Mouse (Mus musculus): ENCODE results near the gene Sox10.

The Sox10 gene

DNA sequence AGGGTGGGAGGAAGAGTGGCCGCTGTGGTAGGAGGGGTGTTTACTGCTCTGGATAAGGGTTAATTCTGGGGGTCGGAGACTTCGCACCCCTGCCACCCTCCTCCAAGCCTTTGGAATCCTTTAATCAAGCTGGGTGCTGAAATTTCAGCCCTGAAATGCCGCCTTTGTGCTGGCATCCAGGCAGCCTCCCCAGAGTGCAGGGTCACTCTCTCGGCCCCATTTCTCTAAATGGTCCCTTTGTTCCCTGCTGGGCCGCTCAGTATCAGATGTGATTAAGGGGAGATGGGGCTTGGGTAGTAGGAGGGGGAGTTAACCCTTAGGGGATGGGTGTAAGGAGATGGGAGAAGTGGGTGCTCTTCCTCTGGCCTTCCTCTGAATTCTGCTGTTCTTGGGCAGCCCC lies 12.3 kb downstream of the Sox10 start:
- DNase-seq: no peak

DNA sequence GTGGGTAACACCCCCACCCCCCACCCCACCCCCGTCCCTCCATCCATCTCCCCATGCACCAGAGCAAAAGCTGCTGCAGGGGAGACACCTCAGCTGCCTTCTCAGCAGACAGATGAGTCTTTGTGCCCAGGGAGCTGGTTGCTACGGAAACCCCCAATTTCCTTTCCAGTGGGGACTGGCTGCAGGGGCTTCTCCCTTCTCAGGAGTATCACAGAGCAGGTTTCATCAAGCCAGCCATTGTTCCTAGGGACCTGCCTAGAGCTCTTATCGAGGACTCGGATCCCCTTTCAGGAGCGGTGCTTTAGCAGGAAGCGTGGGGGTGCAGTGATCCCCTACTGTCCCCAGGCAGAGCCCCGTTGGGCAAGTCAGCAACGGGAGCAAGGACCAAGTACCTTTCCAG lies 13.2 kb downstream of the Sox10 start:
- DNase-seq: no peak

DNA sequence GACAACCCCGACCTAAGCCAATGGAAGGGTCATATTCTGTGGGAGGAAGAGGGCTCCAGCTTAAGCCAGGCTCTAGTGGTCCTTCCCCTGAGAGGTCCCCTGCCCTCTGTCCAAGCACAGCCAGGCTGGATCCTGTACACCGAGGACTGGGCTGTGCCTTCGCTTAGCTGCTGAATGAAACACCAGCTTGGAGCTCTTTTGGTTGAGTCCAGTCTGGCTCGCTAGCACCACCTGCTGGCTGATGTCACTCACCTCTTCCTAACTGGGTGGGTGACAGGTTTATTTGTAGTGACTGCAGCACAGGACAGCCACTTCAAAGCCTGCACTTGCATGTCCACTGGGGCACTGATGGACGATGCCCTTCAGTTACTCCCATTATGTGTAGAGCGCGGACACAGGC lies 16.5 kb downstream of the Sox10 start:
- peak; percentile 87 to 92 for DNase-seq

DNA sequence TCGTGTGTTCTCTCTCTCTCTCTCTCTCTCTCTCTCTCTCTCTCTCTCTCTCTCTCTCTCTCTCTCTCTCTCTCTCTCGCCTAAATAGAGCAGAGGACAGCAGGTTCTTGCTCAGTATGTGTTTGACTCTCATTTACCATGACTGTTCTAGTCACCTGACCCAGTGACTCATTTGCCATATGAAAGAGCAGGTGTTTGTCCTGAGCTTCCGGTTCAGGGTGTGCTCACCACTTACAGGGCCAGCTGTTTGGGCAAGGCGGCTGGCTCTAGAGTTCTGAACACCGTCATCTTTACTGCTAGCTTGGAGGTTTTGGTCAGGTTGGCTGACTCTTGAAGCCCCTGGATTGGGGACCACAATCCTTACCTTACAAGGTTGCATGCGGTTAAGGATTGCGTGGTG lies 19.5 kb downstream of the Sox10 start:
- no peak for DNase-seq

DNA sequence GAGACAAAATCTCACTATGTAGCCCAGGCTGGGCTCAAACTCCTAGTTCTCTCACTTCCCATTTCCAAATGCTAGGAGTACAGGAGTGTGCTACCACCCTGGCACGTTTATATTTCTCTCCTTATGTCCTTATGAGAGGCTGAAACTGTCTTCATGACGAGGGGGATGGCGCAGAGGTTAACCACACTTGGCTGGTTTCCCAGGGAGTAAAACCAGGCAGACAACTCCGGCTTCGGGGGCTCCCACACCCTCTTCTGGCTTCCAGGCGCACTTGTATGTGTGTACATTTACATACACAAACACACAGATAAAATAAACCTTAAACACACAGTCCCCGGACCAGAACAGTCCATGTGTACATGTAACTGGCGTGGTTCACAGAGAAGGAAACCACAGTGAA lies 21.0 kb downstream of the Sox10 start:
- DNase-seq: no peak

DNA sequence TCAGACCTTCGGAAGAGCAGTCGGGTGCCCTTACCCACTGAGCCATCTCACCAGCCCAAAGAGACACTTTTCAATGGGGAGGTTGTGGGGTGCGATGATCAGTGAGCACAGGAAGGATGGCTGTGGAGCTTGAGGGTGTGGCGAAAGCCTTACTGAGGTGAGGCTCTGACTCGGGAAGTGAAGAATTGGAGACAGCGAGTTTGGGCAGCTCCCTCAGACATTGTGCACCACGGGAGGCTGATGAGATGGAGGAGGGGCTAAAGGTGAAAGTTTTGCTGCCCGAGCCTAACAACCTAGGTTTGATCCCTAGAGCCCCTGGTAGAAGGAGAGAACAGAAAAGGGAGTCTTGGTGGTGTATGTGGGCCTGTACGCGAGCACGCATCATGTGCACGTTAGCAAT lies 21.7 kb downstream of the Sox10 start:
- DNase-seq: no peak

DNA sequence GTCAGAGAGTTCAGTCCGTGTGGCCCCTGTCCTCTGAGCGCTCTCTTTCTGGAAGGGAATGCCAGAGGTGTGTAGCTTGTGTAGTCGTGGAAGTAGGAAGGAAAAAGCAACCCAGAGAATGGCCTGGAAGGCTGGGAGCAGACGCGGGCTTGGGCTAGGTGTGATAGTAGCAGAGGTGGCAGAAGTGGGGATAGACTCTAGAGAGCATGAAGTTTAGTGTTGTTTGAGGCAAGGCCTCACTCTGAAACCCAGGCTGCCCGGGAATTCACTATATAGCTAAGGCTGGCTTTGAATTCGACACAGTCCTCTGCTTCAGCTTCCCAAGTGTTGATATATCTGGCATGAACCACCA lies 23.5 kb downstream of the Sox10 start:
- no peak for DNase-seq

DNA sequence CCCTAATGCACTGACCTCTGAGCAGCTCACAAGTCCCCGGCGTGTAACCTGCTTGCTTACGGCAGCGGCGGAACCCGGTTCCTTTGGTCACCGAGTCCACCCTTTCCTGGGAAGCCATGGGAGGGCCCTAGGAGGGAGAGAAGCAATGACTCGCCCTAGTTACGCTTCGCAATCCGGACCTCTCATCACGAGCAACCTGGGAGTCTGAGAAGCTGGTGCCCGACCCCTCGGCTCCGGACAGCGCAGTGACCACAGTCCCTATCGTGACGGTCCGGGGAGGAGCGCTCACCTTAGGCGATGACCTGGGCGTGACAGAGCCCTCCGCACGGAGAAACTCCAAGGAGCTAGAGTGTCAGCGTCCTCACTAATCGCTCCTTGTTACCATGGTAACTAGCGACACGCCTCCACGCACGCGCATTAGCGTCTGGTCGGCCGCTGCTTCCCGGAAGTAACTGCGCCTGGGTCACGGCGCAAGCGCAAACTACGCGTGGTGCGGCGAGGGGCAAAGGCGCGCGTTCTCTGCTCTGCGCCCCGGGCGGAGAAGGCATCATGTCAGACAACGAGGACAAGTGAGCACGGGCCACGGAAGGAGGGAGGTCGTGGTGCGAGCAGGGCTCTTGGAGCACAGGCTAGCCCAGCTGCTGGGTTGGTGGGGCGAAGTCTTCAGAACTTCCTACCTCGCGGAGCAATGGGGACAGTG lies 24.0 kb downstream of the Sox10 start, which contains the start of the genes Polr2f and 1700088E04Rik:
Gene Polr2f, plus strand, starts transcription at position 144 of the 700 bp plus-strand sequence.
Gene 1700088E04Rik, minus strand, starts transcription at position 388 of the 700 bp plus-strand sequence.
- DNase-seq: peak; percentile 94 to 97

DNA sequence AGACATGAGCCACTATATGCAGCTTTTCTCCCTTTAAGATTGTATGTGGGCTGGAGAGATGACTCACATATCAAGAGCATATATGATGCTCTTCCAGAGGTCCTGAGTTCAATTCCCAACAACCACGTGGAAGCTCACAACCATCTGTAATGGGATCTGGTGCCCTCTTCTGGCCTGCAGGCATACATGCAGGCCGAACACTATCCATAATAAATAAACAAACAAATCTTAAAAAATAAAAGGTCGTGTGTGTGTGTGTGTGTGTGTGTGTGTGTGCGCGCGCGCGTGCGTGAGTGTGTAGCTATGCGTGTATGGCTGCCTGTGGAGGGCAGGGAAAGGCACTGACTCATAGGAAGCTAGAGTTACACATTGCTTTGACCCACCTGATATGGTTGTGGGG lies 25.4 kb downstream of the Sox10 start:
- no peak for DNase-seq

DNA sequence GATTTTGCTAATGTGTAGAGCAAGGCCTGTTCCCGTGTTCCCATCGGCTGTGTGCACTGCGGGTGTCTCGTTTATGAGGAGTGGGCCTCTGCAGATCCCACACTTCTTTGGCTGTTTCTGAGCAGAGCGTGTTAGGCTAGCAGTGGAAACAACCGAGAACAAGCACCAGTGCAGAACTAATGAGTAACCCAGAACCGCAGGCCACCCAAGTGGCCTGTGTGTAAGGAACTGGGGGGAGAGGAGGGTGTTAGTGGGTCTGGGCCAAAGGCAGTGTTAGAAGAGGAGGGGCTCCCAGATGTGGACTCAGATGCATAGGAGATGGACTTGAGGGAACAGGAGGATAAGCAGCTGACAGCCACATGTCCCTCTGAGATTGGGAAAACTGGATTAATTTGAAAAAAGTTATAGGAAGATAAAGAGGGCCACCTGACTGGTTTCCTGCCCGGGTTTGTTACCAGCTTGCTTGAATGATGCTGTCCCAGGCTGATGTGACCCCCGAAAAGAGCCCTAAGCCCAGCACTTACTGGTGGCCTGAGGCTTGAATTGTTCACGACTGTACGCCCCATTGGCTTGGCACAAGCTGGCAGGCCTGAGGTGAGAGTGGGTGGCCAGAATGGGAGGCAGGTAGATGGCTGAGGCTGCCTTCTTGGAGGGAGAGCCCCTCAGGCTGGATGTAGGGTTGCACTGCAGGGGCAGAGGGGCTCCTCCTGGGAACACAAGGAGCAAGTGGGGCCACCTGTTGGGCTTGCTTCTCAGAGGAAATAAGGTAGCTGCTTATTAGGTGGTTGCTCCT lies 29.1 kb downstream of the Sox10 start:
- DNase-seq: no peak

DNA sequence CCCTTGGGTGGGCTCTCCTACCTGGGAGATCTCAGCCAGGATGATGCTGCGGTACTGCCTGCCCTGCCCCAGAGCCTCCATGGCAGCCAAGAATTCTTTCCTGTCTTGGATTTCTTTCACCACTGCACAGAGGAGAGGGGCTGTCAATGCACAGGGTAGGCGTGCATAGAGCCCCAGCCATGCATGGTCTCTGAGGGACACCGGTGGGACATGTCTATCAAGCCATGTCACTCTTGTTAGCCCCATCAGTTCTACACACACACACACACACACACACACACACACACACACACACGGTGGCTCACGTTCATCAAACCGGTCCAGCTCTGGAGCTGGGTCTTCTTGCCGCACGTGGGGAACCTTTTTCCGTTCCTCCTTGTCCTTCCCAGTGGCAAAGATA lies 29.7 kb downstream of the Sox10 start:
- DNase-seq: no peak

DNA sequence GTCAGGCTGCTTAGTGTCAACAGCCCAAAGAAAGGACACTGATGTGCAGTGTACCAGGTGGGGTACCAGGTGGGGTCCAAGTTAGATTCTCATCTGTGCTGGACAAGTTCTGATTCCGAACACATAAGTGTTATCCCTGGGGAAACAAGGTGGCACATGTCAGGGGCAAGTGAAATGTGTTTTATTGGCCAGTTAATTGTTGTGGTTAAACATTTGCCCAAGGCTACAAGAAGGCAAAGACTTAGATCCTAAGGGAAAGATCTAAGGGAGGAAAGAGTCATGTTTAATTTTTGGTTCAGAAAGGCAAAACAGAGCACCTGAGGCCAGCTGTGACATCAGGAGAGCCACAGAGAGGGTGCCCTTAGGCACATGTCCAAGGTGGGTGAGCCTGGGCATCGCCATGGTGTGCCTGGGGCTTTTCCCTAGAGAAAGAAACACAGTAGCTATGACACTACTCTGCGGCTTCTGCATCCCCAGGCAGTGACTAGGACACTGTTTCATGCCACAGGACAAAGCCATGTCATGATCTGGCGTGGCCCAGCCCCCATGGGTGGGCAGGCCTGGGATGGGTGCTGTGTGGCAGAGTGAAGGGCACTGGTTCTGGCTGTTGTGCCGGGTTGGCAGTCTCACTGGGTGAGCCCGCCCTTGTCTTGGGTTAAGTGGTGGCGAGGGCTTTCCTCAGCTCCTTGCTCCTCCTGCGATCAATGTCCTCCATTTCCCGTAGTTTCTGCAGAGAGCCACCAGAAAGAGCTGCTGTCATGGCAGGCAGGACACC lies 30.4 kb downstream of the Sox10 start:
- no peak for DNase-seq

DNA sequence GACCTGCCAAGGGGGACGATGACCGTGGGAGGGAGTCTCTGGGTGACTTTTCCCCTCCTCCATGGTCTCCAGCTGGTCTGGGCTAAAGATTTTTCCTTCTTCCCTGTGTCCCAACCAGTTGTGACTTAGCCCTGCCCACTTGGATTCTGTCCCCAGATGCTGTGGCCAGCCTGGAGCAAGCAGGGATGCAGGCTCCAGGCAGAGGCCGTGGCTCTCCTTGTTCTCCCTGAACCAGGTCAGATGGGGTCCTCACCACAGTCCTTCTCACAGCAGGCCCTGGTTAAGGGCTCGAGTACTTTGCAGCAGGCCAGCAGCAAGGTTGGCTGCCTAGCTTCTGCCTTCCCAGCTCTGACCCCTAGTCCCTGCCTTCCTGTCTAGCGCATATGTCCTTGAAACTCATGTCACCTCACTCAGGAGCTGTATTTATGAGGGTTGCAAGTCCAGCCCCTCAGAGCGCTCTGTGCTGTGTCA lies 31.8 kb downstream of the Sox10 start:
- DNase-seq: no peak

DNA sequence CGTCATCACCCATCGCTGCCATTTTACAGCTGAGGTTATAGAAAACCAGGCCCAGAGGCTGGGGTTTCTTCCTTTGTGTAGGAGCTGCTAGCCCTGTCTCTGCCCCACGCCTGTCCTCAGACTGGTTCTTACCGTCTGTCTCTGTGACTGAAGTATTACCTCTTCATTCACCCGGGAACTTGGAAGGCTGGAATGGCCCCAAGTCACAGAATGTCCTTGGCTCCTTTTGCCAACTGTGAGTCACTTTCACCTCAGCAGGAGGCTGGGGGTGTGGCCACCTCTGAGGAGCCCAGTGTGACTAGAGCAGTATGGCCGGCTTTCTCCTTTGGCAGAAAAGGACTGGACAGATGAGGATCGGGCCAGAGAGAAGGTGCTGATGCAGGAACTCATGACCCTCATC lies 33.6 kb downstream of the Sox10 start:
- peak; percentile 92 to 94 for DNase-seq

DNA sequence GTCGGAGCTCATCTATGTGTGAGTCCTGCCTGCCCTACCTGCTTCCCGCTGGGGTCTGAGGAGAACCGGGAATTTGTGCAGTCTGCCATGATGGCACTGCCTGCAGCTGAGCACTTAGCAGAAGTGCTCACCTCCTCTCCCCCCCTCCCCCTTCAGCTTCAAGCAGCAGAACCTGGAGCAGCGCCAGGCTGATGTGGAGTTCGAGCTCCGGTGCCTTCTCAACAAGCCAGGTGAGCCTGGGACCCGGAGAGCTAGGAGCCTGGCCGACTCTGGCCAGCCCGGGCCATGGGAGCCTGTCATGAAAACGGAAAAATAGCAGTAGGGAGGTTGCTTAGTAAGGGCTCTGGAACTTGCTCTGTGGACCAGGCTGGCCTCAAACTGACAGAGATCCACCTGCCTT lies 34.3 kb downstream of the Sox10 start:
- DNase-seq: peak; percentile 40 to 54

DNA sequence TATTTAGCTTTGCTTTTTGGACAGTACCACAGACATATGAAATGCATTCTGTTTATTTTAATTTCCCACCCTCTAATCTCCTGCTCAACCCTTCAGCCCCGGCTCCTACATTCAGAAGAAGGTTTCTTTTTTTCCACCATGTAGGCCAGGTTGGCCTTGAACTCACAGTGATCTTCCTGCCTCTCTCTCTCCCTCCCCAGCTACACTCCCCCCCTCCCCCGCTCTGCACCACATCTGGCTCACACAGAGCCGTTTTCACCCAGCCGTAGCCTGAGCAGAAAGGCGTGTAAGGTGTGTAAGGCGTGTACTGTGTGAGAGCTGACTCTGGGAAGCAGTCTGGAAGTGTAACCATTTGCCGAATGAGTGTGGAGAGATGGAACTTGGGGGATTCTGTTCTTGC lies 35.7 kb downstream of the Sox10 start:
- no peak for DNase-seq

DNA sequence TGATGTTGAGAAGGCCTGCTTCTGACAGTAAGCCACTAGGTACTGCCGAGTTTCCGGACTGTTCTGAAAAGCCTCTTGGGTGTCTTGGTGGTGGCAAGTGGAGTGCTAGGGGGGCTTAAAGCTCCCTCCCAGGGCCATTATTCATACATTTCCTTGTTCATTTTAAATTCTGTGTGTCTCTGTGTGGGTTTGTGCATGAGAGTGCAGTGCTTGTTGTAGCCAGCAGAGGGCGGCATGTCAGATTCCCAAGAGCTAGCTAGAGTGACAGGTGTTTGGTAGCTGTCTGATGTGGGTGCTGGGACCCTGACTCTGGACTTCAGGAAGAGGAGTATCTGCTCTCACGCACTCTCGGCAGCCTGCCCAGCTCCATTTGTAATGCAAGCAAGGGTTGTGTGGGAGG lies 36.8 kb downstream of the Sox10 start:
- DNase-seq: no peak

DNA sequence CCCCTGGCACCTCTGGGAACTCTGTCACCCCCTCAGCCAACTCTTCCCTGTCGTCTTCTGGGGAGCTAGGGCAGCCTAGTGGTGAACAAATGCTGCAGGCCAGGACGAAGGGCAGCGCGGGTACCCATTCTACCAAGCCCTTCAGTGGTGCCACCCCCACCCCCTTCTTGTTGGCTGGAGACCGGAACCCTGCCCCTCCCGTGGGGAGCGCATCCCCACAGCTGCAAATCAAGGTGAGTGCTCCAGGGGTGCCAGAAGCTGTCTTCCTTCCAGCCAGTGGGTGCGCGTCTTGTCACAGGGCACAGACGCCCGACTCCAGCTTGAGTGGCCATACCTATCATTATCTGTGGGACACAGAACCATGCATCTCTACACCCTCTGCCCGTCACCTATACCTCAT lies 37.9 kb downstream of the Sox10 start:
- no peak for DNase-seq

DNA sequence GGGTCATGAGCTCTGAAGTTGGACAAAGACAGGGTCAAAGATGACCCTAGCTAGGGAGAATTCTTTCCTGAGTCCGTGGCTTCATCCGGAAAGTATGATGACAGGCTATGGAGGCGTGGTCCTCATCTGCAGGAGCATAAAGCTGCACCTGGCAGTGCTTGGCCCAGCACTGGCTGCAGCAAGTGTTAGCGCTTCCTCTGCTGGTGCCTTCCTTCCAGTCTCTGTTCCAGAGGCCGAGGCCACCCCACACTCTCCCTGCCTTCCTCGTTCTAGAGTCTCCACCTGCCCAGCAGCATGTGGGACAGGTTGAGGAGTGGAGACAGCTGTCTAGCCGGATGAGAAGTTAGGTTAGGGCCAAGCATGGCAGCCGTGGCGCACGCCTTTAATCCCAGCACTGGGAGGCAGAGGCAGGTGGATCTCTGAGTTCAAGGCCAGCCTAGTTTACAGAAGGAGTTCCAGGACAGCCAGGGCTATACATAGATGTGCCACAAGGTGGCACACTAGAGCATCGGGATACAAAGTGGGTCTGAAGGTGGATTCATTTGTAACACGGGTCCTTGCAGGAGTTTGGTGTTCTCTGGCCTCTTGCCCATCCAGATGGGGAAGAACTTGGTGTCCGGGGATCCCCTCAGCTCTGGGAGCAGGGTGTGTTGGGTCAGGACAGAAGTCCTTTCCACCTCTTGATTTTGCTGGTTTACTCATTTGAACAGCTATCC lies 38.7 kb downstream of the Sox10 start:
- DNase-seq: peak; percentile 67 to 74

DNA sequence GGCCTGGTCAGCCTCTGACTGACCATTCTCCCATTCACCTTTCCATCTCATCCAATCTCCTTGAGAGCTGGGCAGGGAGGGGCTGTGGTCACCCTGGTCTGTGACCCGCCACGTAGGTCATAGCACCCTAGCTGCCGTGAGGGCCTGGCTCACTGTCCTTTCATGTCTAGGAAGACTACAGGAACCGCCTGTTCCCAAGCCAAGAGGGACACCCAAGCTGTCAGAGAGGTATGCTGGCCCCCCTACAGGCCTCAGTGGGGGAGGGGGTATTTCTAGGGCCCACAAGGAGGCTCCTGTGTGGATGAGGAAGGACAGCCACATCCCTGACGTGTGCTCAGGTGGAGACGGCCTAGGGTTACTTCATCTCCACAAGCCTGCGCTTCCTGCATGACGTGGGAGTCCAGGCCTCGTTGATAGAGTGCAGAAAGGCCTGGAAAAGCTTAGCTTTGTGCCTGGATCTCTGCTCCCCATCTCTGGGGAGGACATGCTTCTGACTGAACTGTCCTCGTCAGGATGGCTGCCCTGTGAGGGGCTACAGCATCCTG lies 40.6 kb downstream of the Sox10 start:
- DNase-seq: no peak

DNA sequence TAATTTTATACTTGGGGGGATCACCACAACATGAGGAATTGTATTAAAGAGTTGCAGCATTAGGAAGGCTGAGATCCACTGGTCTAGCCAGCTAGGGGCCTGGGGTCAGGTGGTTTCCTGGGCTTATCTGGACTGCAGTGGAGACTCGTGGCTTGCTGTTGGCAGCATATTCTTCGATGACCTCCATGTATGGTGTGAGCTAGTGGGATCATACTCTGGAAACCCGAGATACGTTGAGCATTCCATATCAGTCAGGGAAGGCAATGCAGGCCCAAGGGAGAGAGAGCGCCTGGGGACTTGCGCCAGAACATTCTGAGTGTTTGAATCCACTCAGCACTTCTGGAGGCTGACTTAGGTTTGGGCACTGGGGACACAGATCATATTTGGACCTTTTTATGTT lies 41.3 kb downstream of the Sox10 start:
- DNase-seq: no peak

DNA sequence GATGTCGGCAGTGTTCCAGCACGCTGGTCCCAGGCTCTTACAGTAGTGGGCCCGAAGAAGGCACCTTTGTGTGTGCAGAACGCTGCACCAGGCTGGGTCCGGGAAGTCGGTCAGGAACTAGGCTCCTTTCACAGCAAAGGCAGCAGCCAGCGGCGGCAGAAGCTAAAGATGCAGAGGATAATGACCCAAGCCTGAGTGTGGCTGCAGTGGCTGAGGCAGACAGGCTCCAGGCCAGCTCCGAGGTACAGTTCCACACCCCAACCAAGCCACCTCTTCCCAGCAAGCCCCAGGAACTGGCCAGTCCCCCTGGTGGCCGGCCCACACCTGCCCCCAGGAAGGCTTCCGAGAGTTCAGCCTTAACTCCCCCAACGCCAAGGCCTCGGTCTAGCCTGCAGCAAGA lies 42.5 kb downstream of the Sox10 start:
- no peak for DNase-seq

DNA sequence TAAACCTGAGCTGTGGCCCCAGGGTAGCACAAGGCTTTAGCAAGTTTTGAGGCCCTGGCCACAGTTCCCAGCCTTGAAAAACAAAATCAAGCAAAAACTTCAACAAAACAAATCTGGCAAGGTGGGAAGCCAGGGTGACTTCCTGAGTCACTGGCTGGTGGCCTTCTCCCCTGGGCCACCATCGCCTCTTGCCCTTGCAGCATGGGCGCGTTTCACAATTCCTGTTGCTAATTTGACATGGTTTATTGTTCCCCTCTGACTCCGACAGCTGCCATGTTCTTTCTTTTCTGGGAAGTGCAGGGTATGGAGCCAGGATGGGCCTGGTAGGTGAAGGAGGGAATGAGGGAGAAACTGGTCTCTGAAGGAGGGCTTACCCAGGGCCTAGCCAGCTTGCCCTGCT lies 42.9 kb downstream of the Sox10 start:
- DNase-seq: no peak
